Mouse (Mus musculus): ENCODE measurements at regions not wholly inside any gene's neighbourhood (a gene's known extent, or its start where the extent isn't known, plus 50 kb on each side); places are given as distances from the start of the nearest gene placed in this dataset.

DNA sequence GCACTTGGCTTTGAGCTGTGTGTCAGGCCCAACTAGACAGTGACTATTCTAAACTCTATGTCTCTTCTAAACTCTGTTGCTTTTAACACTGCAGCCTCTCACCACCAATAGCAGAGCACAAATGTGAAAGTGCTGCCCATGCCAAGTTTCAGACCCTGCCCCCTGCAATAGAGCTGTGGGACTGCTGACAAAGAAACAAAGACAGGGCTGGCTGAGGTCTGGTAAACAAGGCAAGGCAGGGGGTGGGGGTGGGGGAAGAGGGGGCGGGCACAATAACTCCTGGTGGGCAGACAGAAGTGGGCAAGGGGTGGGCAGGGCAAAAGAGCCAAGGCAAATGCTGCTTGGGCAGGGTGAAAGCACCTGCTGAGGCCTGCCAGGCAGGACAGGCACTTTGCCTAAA, 172.9 kb upstream of the 9130204L05Rik start:
- no peak for DNase-seq (ENCODE audit: low read depth, low spot score)

DNA sequence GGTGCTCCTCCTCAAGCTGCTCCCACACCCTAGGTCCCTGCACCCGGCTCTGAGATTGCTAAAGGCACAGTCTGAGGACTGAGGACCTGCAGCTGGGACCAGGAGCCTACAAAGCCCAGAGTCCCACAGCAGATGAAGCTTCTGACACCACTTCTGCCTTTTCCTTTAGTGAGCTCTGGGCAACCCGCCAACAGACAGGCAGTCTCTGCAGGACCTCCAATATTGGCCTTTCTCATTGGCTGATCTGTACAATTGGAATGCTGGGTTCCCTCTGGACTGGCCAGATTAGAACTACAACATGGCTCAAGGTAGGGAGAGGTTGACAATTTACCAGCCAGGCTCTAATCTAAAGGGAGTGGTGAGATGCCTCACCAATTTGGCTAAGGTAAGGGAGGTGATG, 164.3 kb upstream of the 9130204L05Rik start:
- DNase-seq (ENCODE audit: low read depth, low spot score): peak; percentile 15

DNA sequence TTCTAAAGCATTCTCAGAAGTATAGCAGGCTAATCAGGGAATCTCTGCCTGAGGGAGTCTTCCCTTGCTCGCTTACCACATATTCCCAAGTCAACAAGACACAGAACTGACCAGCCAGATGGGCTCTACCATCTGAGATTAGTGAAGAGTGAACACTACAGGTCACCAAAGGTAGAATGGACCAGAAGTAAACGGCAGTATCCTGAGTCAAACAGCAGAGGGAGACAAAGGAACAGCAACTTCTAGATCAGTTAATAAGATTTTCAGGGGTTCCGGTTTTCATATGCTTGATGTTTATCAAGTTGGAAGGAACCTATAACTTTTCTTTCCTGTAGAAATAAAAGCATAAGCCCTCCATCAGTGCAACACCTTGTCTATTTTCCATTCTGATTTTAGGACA, 132.6 kb upstream of the 9130204L05Rik start:
- no peak for DNase-seq (ENCODE audit: low read depth, low spot score)

DNA sequence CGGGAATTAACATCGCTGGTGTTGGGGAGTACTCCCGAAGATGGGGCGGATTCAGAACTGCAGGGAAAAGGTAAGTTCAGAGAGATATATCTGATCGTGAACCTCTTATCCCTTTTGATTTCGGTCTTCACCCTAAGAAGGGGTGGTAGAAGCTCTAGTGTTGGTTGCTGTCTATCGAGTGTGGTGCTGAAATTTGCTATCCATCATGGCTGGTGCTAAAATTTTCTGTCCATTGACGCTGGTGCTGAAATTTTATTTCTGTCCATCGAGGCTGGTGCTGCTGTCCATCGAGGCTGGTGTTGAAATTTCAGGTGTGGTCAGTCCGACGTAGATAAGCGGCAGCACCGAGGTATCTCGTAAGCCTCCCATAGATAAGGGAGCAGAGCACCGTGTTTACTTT, 122.7 kb upstream of the 9130204L05Rik start:
- no peak for DNase-seq (ENCODE audit: low read depth, low spot score)
